Mouse (Mus musculus): ENCODE measurements around the gene Epb41l5.

DNA sequence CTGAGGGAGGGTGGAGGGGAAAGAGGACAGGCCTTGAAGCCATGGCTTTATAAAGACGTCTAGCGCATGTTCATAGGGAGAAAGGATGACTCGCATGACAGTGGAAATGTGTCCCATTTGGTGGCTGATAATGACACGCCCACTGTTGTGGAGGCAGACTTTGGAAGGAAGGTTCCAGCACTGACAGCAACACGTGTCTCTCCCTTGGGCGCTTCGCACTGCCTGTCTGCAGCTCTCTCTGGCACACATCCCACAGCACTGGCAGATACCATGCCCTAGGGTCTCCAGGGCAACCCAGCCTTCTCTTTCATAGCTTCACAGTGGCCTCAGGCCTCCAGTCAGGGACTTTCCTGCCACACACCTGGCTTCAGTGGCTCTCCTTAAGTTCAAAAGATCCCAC, 130.7 kb downstream of the Epb41l5 start:
- TF ChIP-seq CTCF (IDR thresholded peaks at IDR 0.05; ENCODE audit: insufficient read depth, low read depth, low read length): no peak
- TF ChIP-seq POLR2A (IDR thresholded peaks at IDR 0.05; ENCODE audit: insufficient read depth, low read depth, low read length): no peak

Data from olfactory bulb, adult 2 months (tissue).